Mouse (Mus musculus) small intestine, adult 2 months (tissue): Measurements from ENCODE around the gene Megf11.

Experiments used
- CTCF ChIP-seq: fragments of 200-500 bp; IDR thresholded peaks from 2 replicates; pipeline ENCODE4 v1.5.1; 2012; ENCODE audit warnings: low read depth, mild to moderate bottlenecking, control low read depth, inconsistent platforms, low read length, moderate library complexity, mixed read lengths; ENCODE audit not compliant: insufficient replicate concordance, insufficient read length; ENCODE audit errors: extremely low read depth
- POLR2A ChIP-seq: fragments of 200-500 bp; IDR thresholded peaks from 2 replicates; pipeline ENCODE4 v1.6.1; 2012; ENCODE audit warnings: low read depth, mild to moderate bottlenecking, control low read depth, inconsistent platforms, low read length, moderate library complexity

DNA sequence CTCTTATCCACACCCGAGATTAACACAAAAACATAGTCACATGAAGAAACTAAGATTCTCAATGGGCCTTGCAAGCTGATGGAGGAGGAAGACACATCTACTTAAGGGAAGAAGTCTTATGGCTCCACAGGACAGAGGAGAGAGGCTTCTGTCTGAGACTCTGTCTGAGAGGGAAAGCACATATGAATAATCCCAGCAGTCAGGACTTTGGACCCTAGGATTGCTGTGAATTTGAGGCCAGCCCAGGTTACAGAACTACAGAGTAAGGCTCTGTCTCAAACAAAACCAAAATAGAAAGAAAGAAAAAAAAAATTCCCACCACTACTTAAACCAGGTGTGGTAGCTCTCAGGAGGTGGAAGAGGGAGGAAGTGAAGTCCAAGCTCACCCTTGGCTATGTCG lies 266.7 kb downstream of the Megf11 start:
- TF ChIP-seq POLR2A (no peak), CTCF (no peak)
